Mouse (Mus musculus) cerebellum, adult 2 months (tissue): Measurements from ENCODE around the gene 2010111I01Rik.

Experiments
- CTCF ChIP-seq: fragments of 200-500 bp; IDR thresholded peaks from 2 replicates; pipeline ENCODE4 v1.5.1; 2011; ENCODE audit warnings: low read depth, mild to moderate bottlenecking, control low read depth, low read length, moderate library complexity, borderline replicate concordance; ENCODE audit not compliant: insufficient read depth
- POLR2A ChIP-seq: fragments of 200-500 bp; IDR thresholded peaks from 2 replicates; pipeline ENCODE4 v1.6.1; 2011; ENCODE audit warnings: low read length, control low read depth, borderline replicate concordance; ENCODE audit not compliant: insufficient read depth

GRCm38 (mm10) chr13:63236159-63236893 lies 271.6 kb downstream of the 2010111I01Rik start:
- TF ChIP-seq POLR2A, result no peak
- no peak for TF ChIP-seq CTCF
